Mouse (Mus musculus) intestine, postnatal 0 days (tissue): ENCODE results near the gene Gm4969. TPM values are rescaled to one million over a fixed set of nuclear protein-coding genes. Genes with fewer than 3 reads are reported as not detected.
A peak's percentile ranks its signal among the peaks of the same experiment; 100 is the strongest.

Experiments used
- ATAC-seq: fragments of 200-750 bp; cut with Nextera tagmentation; 2 replicates; pipeline ENCODE4 v1.8.0; 2017; ENCODE audit warnings: mild to moderate bottlenecking, moderate TSS enrichment, moderate library complexity
- H3K27ac ChIP-seq: fragments of 300-500 bp; sonication (generic); 2 replicates; pipeline ENCODE4 v1.5.1; 2014; ENCODE audit warnings: mild to moderate bottlenecking, low read depth, low read length, moderate library complexity
- H3K27me3 ChIP-seq: fragments of 300-500 bp; sonication (generic); replicated peaks from 2 replicates; pipeline ENCODE4 v1.6.1; 2014; ENCODE audit warnings: low read length, mixed read lengths; ENCODE audit not compliant: control insufficient read depth, insufficient read depth
- H3K36me3 ChIP-seq: fragments of 300-500 bp; sonication (generic); 2 replicates; pipeline ENCODE4 v1.6.1; 2014; ENCODE audit warnings: mild to moderate bottlenecking, moderate library complexity; ENCODE audit not compliant: control insufficient read depth, insufficient read depth
- H3K4me1 ChIP-seq: fragments of 300-500 bp; sonication (generic); replicated peaks from 2 replicates; pipeline ENCODE4 v1.6.1; 2014; ENCODE audit warnings: antibody characterized with exemption, low read length, mixed read lengths; ENCODE audit not compliant: control insufficient read depth, insufficient read depth
- H3K4me2 ChIP-seq: fragments of 300-500 bp; sonication (generic); replicated peaks from 2 replicates; pipeline ENCODE4 v1.6.1; 2014; ENCODE audit warnings: low read depth, mild to moderate bottlenecking, moderate library complexity
- H3K4me3 ChIP-seq: fragments of 300-500 bp; sonication (generic); 2 replicates; pipeline ENCODE4 v1.5.1; 2014; ENCODE audit warnings: low read depth, low read length
- H3K9ac ChIP-seq: fragments of 300-500 bp; sonication (generic); 2 replicates; pipeline ENCODE4 v1.6.1; 2014; ENCODE audit warnings: mild to moderate bottlenecking, low read depth, low read length
- H3K9me3 ChIP-seq: fragments of 300-500 bp; sonication (generic); 2 replicates; pipeline ENCODE4 v1.6.1; 2016; ENCODE audit warnings: mixed run types; ENCODE audit not compliant: control insufficient read depth
- CTCF ChIP-seq: sonication (generic); IDR thresholded peaks from 2 replicates; pipeline ENCODE4 v1.5.1; 2016; ENCODE audit warnings: low read depth, mild to moderate bottlenecking, control low read depth, antibody characterized with exemption, moderate library complexity
- WGBS: fragments of 180-500 bp; shearing (Covaris S2); extraction: QIAGEN DNeasy Blood & Tissue Kit; methylation state at CpG from one replicate; pipeline ENCODE4 v1.1.7; 2014; 5-methylcytosine and 5-hydroxymethylcytosine counted together
- polyA plus RNA-seq: library from polyadenylated mRNA; unstranded; fragments of >200 nt; fragmentation: Nextera tagmentation; extraction: Ambion mirVana; gene quantifications from 2 replicates; pipeline ENCODE4 v1.2.1, GENCODE M21; 2015

Gene Gm4969
- polyA plus RNA-seq, 1 experiment from 2014 or later: 0.38 TPM

- H3K36me3 ChIP-seq: no peaks in the 10 kb centered on the region
- no peak overlapping the region for H3K4me2 ChIP-seq
- H3K9ac ChIP-seq: no peak overlapping the region
- H3K4me1 ChIP-seq: no peaks in the 10 kb centered on the region
- no peak overlapping the region for H3K27ac ChIP-seq
- H3K9me3 ChIP-seq: no peaks in the 10 kb centered on the region
- ATAC-seq: no peak
- peaks cover 29% of the 10 kb centered on the region for H3K27me3 ChIP-seq
- TF ChIP-seq CTCF: no peak
- 33% methylated on average over 14 of the region's 14 CpGs for WGBS
- H3K4me3 ChIP-seq: no peak overlapping the region
Measured at GRCm38 (mm10) chr7:19067063-19067462, 51.1 kb downstream of the Gm4969 start.

- Histone ChIP-seq H3K9ac (no peak overlapping the region), H3K36me3 (no peaks in the 10 kb centered on the region), H3K9me3 (no peaks in the 10 kb centered on the region), H3K27ac (no peak overlapping the region), H3K4me3 (no peak overlapping the region), H3K4me2 (no peak overlapping the region), H3K27me3 (peaks cover 29% of the 10 kb centered on the region), H3K4me1 (no peaks in the 10 kb centered on the region)
- no peak for TF ChIP-seq CTCF
- ATAC-seq: no peak
- WGBS: 46% methylated on average over 13 of the region's 13 CpGs
Measured at GRCm38 (mm10) chr7:19065896-19066295, 52.3 kb downstream of the Gm4969 start.

- no peak overlapping the region for H3K4me3 ChIP-seq
- H3K36me3 ChIP-seq: peaks cover 13% of the 10 kb centered on the region; the same call in 1 of the 2 replicates
- no peak overlapping the region for H3K4me2 ChIP-seq
- no peak for TF ChIP-seq CTCF
- ATAC-seq: no peak
- WGBS: 88% methylated on average over 10 of the region's 10 CpGs
- H3K4me1 ChIP-seq: no peaks in the 10 kb centered on the region
- no peak overlapping the region for H3K9ac ChIP-seq
- H3K27ac ChIP-seq: no peak overlapping the region
- no peaks in the 10 kb centered on the region for H3K27me3 ChIP-seq
- H3K9me3 ChIP-seq: no peaks in the 10 kb centered on the region
Measured at GRCm38 (mm10) chr7:19057405-19057804, 60.8 kb downstream of the Gm4969 start.

- H3K9me3 ChIP-seq: no peaks in the 10 kb centered on the region
- no peak for TF ChIP-seq CTCF
- 92% methylated on average over 8 of the region's 8 CpGs for WGBS
Measured at GRCm38 (mm10) chr7:19055108-19055507, 63.1 kb downstream of the Gm4969 start.

GRCm38 (mm10) chr7:19054777-19055076, 63.4 kb downstream of the Gm4969 start:
- H3K4me2 ChIP-seq: no peak overlapping the region
- no peak overlapping the region for H3K4me3 ChIP-seq
- no peaks in the 10 kb centered on the region for H3K4me1 ChIP-seq
- peaks cover 37% of the 10 kb centered on the region for H3K36me3 ChIP-seq
- no peaks in the 10 kb centered on the region for H3K9me3 ChIP-seq
- TF ChIP-seq CTCF: no peak
- no peak for ATAC-seq
- H3K27ac ChIP-seq: no peak overlapping the region
- 77% methylated on average over 9 of the region's 9 CpGs for WGBS
- no peak overlapping the region for H3K9ac ChIP-seq
- no peaks in the 10 kb centered on the region for H3K27me3 ChIP-seq

More at GRCm38 (mm10) chr7:19055108-19055507, 63.1 kb downstream of the Gm4969 start:
- no peak for ATAC-seq
- no peak overlapping the region for H3K4me3 ChIP-seq
- peaks cover 33% of the 10 kb centered on the region for H3K36me3 ChIP-seq
- H3K27me3 ChIP-seq: no peaks in the 10 kb centered on the region
- no peak overlapping the region for H3K9ac ChIP-seq
- H3K4me1 ChIP-seq: no peaks in the 10 kb centered on the region
- no peak overlapping the region for H3K4me2 ChIP-seq
- H3K27ac ChIP-seq: no peak overlapping the region

GRCm38 (mm10) chr7:19054047-19054776, 64.0 kb downstream of the Gm4969 start, which contains the start of gene Rsph6a:
Gene Rsph6a, plus strand, starts transcription at chr7:19054690.
- 40% methylated on average over 33 of the region's 33 CpGs for WGBS
- H3K4me2 ChIP-seq: no peak within 1 kb of the TSS
- H3K27me3 ChIP-seq: no peaks in the 10 kb centered on the region
- no peaks in the 10 kb centered on the region for H3K9me3 ChIP-seq
- H3K4me1 ChIP-seq: no peaks in the 10 kb centered on the region
- H3K4me3 ChIP-seq: no peak within 1 kb of the TSS
- TF ChIP-seq CTCF: peak; percentile 75
- H3K36me3 ChIP-seq: peaks cover 42% of the 10 kb centered on the region
- H3K9ac ChIP-seq: no peak within 1 kb of the TSS
- 0 out of 2 replicates have a peak, but pooled peaks have one; percentile 30 for ATAC-seq
- no peak within 1 kb of the TSS for H3K27ac ChIP-seq
